Comparison of ENCODE assay signal across 9 mouse cellular contexts in the genomic region with DNA sequence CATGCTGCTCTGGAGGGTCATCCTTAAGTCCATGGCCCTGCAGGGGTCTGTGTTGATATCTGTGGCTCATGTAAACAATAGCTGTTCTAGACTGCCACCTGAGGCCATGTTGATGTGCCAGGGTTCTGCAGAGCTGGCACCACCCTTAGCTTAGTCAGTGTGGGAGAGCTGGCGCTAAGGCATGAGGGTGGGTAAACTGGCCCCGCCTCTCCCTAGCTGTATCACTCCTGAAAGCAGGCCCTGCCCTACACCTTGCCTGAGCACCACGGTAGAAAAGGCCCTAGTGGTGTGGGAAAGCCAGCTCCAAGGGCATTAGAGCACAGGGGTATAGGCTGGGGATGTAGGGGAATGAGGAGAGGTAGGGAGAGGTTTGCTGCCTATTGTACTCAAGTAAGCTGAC.
DNase-seq lines count a peak whose midpoint lies in the region; ATAC-seq lines count a peak whose summit lies in the region.
"Had no signal": no experiment of that assay in that cellular context is flagged by ENCODE, and none has a peak within 500 bp of the region (broad histone marks: within the 10 kb centered on the region; RNA-seq: fewer than 3 reads in every experiment).

No protein-coding gene starts in this region.

- peak; percentile 6 for DNase-seq in adrenal gland, postnatal 10 days
- no peak for DNase-seq in adrenal gland, adult 18-20 months (ENCODE audit: low spot score in 2 of 2)
- DNase-seq in hindbrain, embryonic 14.5 days (ENCODE audit: low spot score) = no peak
- DNase-seq in hindbrain, embryonic 11.5 days (ENCODE audit: low spot score) = no peak
- DNase-seq in midbrain, embryonic 10.5 days (ENCODE audit: low spot score) = no peak
- DNase-seq in B cell, adult 2 months = no peak
- DNase-seq: spleen, adult 18-20 months had no signal

- H3K4me1 ChIP-seq in hindbrain, embryonic 14.5 days (replicated peaks; ENCODE audit: control insufficient read depth, insufficient read depth, low read length) = no peaks in the 10 kb centered on the region
- H3K4me1 ChIP-seq in hindbrain, embryonic 11.5 days (replicated peaks; ENCODE audit: control insufficient read depth, insufficient read depth, low read length) = no peaks in the 10 kb centered on the region
- H3K4me1 ChIP-seq in midbrain, embryonic 12.5 days = no peaks in the 10 kb centered on the region
- H3K4me1 ChIP-seq in midbrain, embryonic 10.5 days = no peaks in the 10 kb centered on the region

- H3K36me3 ChIP-seq in hindbrain, embryonic 14.5 days (replicated peaks; ENCODE audit: control insufficient read depth, insufficient read depth) = no peaks in the 10 kb centered on the region
- no peaks in the 10 kb centered on the region for H3K36me3 ChIP-seq in hindbrain, embryonic 11.5 days (ENCODE audit: control insufficient read depth, insufficient read depth, low read length)
- no peaks in the 10 kb centered on the region for H3K36me3 ChIP-seq in midbrain, embryonic 12.5 days
- no peaks in the 10 kb centered on the region for H3K36me3 ChIP-seq in midbrain, embryonic 10.5 days

- H3K4me3 ChIP-seq in hindbrain, embryonic 14.5 days (replicated peaks; ENCODE audit: low read length) = no peak overlapping the region
- H3K4me3 ChIP-seq in hindbrain, embryonic 11.5 days (ENCODE audit: low read depth, low read length) = no peak overlapping the region
- no peak overlapping the region for H3K4me3 ChIP-seq in midbrain, embryonic 12.5 days
- H3K4me3 ChIP-seq in midbrain, embryonic 10.5 days = no peak overlapping the region

- ATAC-seq in hindbrain, embryonic 14.5 days (ENCODE audit: low FRiP score) = peak; percentile 48; the same call in 1 of the 2 replicates
- ATAC-seq in hindbrain, embryonic 11.5 days (ENCODE audit: low FRiP score) = no peak
- peak; percentile 34; the same call in 1 of the 2 replicates for ATAC-seq in midbrain, embryonic 12.5 days (ENCODE audit: low FRiP score, low read depth)
- 0 out of 2 replicates have a peak, but pooled peaks have one; percentile 29 for ATAC-seq in megakaryocyte progenitor cell, adult 5-6 weeks (replicated peaks; ENCODE audit: poor library complexity)

- no peak overlapping the region for H3K27ac ChIP-seq in hindbrain, embryonic 14.5 days
- H3K27ac ChIP-seq in hindbrain, embryonic 11.5 days (ENCODE audit: low read depth, low read length) = no peak overlapping the region
- no peak overlapping the region for H3K27ac ChIP-seq in midbrain, embryonic 12.5 days (replicated peaks)
- H3K27ac ChIP-seq in midbrain, embryonic 10.5 days (replicated peaks) = no peak overlapping the region

- H3K9me3 ChIP-seq in hindbrain, embryonic 14.5 days (ENCODE audit: control insufficient read depth, low read length) = no peaks in the 10 kb centered on the region
- no peaks in the 10 kb centered on the region for H3K9me3 ChIP-seq in hindbrain, embryonic 11.5 days (ENCODE audit: control insufficient read depth, low read length)
- peaks cover 4% of the 10 kb centered on the region; the same call in 1 of the 2 replicates for H3K9me3 ChIP-seq in midbrain, embryonic 12.5 days
- no peaks in the 10 kb centered on the region for H3K9me3 ChIP-seq in midbrain, embryonic 10.5 days (replicated peaks)

- no peak overlapping the region for H3K9ac ChIP-seq in hindbrain, embryonic 14.5 days
- no peak overlapping the region for H3K9ac ChIP-seq in hindbrain, embryonic 11.5 days (ENCODE audit: low read depth, low read length)
- H3K9ac ChIP-seq in midbrain, embryonic 12.5 days (replicated peaks) = no peak overlapping the region

- WGBS in hindbrain, embryonic 14.5 days = 85% methylated on average over 3 of the region's 3 CpGs
- 88% methylated on average over 3 of the region's 3 CpGs for WGBS in hindbrain, embryonic 11.5 days
- 76% methylated on average over 3 of the region's 3 CpGs for WGBS in midbrain, embryonic 12.5 days
- WGBS in midbrain, embryonic 10.5 days = 85% methylated on average over 3 of the region's 3 CpGs

- no peak overlapping the region for H3K4me2 ChIP-seq in hindbrain, embryonic 14.5 days (replicated peaks)
- H3K4me2 ChIP-seq in hindbrain, embryonic 11.5 days (replicated peaks; ENCODE audit: low read depth, low read length) = no peak overlapping the region
- no peak overlapping the region for H3K4me2 ChIP-seq in midbrain, embryonic 12.5 days (replicated peaks)

- no peaks in the 10 kb centered on the region for H3K27me3 ChIP-seq in hindbrain, embryonic 14.5 days (ENCODE audit: control insufficient read depth, insufficient read depth, low read length)
- H3K27me3 ChIP-seq in hindbrain, embryonic 11.5 days (ENCODE audit: control insufficient read depth, insufficient read depth, low read length) = no peaks in the 10 kb centered on the region
- no peaks in the 10 kb centered on the region for H3K27me3 ChIP-seq in midbrain, embryonic 12.5 days
- H3K27me3 ChIP-seq in midbrain, embryonic 10.5 days (ENCODE audit: low read depth, poor library complexity, severe bottlenecking) = no peaks in the 10 kb centered on the region
